Mouse (Mus musculus) cerebellum, adult (tissue): ENCODE measurements around the gene Fbxl2.

Source experiments
- ATAC-seq: cut with Nextera tagmentation; 2 replicates; pipeline ENCODE4 v1.9.2; 2017; ENCODE audit warnings: mild to moderate bottlenecking, moderate library complexity, mixed read lengths; ENCODE audit not compliant: insufficient number of reproducible peaks, low FRiP score, low TSS enrichment

The Fbxl2 gene

GRCm38 (mm10) chr9:113930534-113931374 lies 115.2 kb downstream of the Fbxl2 start, which contains the start of gene Ubp1:
TSS of gene Ubp1 (plus strand) at chr9:113930934.
- peak; percentile 97 for ATAC-seq

GRCm38 (mm10) chr9:113929676-113930075 lies 116.3 kb downstream of the Fbxl2 start:
- ATAC-seq, result no peak

- ATAC-seq, result no peak
Measured at GRCm38 (mm10) chr9:113928591-113928990, 117.4 kb downstream of the Fbxl2 start.

GRCm38 (mm10) chr9:113924883-113925282 lies 121.1 kb downstream of the Fbxl2 start:
- ATAC-seq, result no peak

- no peak for ATAC-seq
Measured at GRCm38 (mm10) chr9:113922677-113923076, 123.3 kb downstream of the Fbxl2 start.

GRCm38 (mm10) chr9:113915789-113916188 lies 130.2 kb downstream of the Fbxl2 start:
- no peak for ATAC-seq
